Mouse (Mus musculus): ENCODE measurements around the gene Zic5.
A peak's percentile ranks its signal among the peaks of the same experiment; 100 is the strongest.
"Not testable (repeated sequence)": the region's sequence is repeated elsewhere in the genome, so short reads cannot be mapped to it uniquely, and the experiment has no call there.

Gene Zic5

DNA sequence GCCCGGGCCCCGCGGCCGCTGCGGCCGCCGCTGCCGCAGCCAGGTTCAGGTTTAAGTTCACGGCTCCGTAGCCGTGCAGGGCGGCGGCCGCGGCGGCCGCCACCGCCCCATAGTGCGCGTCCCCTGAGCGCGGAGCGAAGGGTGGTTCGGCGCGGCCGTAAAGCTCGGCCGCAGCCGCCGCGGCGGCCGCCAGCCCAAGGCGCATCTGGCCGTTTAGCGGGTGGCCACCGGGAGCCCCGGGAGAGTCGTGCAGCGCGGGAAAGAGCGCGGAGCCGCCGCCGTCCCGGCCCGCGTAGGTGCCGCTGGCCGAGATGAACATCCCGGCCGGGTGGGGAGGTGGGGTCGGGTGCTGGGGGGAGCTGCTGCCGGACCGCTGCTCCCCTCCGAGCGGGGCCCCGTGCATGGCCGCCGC is 1.1 kb downstream of the Zic5 start:
- no peak for DNase-seq (ENCODE audit: low read depth, low spot score)

DNA sequence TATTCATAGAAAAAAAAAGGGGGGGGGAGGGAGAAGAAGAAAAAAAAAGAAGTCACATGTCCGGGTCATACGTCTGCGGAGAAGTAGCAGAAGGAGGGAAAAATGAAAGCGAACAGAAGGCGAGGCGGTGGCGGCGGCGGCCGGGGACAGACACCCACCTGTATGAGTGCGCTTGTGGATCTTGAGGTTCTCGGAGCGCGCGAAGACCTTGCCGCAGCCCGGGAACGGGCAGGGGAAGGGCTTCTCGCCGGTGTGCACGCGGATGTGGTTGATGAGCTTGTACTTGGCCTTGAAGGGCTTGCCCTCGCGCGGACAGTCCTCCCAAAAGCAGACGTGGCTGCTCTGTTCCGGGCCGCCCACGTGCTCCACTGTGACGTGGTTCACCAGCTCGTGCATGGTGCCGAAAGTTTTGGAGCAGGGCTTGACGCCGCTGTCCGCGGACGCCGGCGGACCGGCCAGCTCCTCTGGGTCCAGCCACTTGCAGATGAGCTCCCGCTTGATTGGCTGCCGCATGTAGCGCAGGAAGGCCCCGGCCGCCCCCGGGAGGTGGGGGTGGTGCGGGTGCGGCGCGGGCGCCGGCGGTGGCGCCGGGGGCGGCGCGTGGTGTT is 1.6 kb downstream of the Zic5 start:
- peak; percentile 80 for DNase-seq (ENCODE audit: low read depth, low spot score)

DNA sequence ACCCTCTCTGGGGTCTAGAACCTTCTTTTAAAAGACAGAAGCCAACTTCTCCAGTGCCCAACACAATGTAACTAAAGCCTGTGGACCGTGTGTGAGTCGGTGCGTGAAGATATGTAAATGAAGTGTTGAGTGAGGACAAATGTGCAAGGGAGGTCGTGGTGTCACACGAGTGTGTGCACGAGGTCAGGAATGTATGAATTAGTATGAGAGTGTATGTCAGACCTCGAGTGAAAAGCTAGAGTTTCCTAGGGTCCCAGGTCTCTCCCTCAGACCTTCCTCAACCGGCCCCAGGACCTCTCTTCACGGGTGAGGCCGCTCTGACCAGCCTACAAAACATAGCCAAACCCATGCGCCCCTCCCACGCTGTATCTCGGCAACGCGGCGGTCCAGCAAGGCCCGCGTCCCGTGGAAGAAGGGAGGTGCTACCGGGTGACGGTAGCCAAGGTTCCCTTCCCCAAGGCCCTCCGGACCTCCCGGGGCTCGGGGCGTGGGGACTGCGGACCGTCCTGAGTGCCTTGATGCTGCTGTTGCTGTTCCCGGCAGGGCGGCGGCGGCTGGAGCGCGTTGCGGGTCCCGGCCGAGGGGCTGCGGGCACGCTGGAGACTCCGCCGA is 2.3 kb downstream of the Zic5 start:
- peak; percentile 52 for DNase-seq (ENCODE audit: low read depth, low spot score)

DNA sequence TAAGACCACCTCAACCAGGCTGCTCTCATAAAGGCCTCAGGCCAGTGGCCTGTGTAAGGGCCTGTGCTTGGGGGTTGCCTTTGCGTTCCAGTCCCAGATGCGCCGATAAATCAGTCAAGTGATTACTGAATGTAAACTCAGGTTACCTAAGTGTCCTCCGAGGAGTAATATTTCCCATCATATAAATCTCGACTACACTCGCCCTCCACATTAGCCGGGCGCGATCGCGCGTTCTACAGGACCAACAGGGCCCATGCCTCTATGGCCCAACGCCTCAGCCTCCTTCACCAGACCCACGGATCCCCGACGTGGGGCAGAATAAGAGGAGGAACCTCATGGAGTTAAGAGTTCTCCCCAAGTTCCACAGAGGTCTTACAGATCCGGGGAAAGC is 2.8 kb downstream of the Zic5 start:
- no peak for DNase-seq (ENCODE audit: low read depth, low spot score)

DNA sequence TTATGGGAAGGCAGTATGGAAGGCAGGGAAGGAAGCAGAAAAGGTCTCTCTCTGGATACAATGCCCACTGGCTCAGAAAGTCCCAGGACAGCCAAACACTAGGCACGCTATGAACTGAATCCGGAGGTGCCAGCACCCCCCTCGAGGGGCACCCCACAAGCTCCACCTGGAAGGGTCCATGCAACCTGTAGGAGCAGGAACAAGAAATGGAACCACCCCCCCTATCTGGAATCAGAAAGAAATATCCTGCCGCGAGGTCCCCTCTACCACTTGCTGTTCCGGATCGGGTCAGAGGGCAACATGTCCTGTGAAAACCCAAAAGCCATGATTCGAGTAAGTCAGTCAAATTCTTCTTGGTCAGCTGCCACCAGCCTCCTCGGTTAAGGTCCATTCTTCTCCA is 3.5 kb downstream of the Zic5 start:
- peak; percentile 14 for DNase-seq (ENCODE audit: low read depth, low spot score)

DNA sequence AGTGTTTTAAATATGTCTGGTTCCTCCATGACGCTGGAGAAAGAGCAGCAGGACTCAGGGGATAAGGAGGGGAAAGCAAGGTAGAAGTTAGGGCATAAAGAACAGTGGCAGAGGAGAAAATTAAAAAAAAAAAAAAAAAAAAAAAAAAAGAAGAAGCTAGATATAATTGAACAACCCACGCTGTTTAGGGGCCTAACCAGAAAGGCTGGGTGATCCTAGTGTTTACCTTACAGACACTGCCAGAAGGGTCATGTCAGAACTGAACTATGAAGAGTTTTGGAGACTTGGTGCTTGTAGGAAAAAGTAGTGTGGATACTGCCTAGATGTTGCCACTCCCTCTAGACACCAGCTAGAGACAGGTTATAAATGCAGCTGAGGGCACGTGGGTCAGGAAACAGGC is 4.0 kb downstream of the Zic5 start:
- no peak for DNase-seq (ENCODE audit: low read depth, low spot score)

DNA sequence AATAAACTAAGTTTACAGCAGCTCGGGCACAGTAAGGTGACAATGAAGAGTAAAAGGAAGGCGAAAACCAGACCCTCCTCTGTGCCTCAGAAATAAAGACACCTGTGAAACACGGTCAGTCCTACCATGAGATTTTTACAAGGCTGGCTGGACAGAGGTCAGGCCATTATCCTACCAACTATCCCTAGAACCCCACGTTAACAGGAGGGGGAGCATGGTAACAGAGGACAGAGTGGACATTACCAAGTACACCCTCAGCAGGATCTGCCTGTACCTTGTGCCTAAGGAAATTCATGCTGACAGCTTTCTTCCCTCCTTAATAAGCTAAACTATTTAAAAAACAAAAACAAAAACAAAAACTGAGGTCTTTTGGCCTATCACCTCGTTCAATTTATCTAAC is 5.3 kb downstream of the Zic5 start:
- peak; percentile 14 for DNase-seq (ENCODE audit: low read depth, low spot score)

DNA sequence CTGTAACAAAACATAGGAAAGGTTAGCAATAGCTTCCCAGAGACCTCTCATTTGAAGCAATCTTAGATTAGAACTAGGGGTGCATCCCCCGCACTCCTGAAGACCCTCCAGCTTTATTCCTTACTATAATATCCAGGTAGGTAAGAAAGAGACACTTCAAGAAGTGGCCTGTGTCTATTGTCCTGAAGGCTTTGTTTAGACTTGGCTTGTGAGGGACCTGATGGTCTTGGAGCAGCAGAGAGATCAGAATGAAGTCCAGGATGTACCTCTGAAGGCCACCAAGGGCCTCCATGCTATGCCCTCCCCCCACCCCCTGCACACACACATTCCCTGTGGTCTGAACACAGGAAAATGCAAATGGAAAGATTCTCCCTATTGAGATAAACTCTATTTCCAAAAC is 5.7 kb downstream of the Zic5 start:
- peak; percentile 6 for DNase-seq (ENCODE audit: low read depth, low spot score)

DNA sequence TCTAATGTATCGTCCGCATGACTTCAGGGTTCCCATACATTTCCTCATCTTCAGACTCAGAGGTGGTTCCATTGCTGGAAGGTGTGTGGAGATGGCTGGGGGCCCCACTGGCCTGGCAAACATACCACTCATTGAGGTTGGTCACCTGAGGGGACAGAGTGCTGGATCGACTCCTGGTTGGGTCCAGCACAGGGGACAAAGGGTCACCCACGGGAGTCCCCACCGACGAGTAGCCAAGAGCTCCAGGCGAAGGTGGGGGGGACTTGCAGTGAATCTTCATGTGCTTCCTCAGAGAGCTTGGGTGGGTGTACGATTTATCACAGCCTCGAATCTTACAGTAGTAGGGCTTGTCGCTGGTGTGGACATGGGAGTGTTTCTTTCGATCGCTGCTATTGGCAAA is 6.1 kb downstream of the Zic5 start:
- not testable (repeated sequence) for DNase-seq (ENCODE audit: low read depth, low spot score)

DNA sequence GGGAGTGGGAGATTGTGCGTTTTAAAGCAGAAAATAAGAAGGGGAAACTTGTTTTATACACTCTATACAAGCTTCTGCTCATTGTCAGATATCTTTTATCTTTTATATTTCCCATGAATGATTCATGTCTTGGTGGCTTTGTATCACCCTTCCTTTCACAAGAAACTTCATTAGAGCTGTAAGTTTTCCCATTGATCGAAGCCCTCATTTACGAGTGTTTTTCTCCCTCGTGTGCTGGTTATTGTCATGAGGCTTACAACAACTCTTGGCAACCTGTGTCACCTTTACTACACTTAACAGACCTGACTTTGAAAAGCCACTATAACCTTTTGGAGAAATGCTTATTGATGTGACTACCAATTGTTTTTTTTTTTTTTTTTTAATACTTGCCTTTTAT is 9.9 kb downstream of the Zic5 start:
- DNase-seq (ENCODE audit: low read depth, low spot score): no peak

DNA sequence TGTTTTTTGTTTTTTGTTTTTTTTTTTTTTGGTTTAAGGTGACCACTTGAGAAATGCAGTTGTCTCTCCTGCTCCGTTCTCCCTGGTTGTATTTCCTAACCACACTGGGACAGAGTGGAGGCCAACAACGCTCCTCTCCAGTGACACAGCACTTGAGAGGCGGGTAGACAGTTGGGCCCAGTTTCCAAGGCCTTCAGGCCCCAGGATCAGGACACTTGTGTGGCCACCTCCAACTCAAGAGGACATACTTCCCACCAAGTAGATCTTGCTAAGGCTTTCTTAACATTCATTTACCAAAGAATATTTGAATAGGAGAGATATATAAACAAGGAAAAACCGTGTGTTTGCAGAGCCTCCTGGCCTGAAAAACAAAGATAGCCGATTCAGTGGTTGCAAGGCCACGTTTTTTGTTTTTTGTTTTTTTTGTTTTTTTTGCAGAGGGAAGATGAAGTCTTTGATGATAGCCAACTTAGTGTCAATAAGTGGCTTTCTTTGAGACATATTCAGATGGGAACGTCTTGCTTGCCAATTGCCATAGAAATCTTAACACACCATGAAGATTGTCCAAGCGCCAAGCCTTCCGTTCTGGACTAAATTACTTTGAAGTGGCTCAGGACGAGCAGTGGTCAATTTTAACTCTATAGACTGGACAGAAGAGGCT is 10.4 kb downstream of the Zic5 start:
- DNase-seq (ENCODE audit: low read depth, low spot score): peak; percentile 11

DNA sequence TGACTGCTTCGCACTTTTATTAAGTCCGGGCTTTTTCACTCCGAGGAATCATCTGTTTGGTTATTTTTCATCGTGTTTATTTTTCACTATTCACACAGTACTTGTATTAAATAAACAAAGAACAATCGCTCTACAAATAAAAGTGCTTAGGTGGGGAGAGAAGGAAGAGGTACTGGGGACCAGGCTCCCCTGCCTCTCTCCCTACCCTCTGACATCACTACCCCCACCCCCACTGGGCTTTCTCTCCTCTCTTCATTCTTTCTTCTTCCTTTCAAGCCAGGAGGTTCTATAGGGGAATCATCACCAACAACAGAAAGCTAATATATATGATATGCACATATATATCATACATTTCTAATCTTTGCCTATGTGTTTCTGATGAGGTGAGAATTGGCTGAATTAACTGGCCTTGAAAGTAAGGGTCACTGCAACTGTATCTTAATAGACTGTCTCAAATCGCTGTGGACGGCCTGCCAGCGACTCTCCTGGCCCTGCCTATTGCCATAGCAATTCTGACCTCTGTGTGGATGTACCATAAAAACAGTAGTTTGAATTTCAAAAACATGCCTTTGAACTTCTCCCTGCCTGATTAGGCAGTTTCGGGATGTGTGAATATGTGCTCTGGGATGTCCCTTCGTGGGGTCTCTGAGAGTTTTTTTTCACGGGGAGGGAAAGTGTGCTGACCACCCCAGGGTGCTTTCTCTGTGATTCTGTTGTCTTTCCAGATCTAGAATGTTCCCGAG is 11.3 kb downstream of the Zic5 start:
- DNase-seq (ENCODE audit: low read depth, low spot score): no peak

DNA sequence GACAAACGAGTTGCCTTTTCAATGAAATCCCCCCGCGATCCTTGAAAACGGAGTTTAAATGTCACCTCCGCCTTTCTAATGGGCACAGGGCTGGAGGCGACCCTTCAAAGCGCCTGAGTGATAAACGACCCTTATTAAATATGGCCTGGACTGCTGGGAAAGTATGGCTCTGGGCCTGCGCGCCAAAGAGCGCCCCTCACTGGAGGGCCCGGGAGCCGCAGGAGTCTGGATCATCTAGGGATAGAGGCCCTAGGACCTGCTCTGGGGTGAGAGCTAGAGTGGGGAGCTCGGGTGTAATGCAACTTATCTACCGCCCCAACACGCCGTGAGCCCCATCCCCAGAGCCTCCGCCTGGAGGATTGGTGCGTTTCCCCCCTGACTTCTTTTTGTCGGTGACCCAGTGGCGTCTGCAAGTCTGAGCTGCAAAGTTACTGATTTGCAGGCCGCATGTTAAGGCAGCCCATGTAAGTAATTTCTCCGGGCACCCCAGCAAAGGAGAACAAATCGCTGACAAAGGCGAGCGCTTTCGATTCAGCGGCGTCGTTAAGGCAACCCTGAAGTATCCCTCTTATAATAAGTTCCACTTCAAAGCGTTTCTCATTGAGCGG is 12.0 kb downstream of the Zic5 start:
- DNase-seq (ENCODE audit: low read depth, low spot score): peak; percentile 46

DNA sequence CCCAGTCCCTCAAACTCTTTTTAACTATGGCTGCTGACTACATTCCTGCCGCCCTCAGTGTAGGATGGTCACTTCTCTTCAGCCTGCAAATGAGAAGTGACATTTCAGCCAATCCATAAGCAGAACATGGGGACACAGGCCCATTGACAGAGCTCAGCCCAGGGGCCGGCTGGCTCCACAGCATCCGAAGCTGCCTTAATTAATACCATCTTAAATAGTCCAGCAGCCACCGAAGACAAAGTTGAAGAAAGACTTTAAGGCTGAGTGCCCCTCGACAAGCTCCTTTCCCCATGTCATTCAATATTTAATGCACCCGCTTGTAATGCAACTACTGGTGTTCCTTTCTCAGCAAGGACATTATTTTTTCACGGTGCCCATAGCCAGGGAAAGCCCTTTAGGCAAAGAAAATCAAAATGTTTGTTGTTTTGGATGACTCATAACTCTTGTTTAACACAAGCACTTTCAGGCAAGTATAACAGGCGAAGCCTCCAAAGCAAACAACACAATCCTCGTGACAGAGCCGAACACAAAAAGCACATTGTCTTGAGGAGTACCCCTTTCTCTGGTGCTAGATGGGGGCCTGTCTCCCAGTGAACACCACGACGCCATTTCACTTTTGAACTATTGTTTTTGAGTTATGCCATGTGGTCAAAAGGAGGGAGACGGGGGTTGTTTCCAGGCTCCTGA is 12.6 kb downstream of the Zic5 start:
- DNase-seq (ENCODE audit: low read depth, low spot score): no peak

DNA sequence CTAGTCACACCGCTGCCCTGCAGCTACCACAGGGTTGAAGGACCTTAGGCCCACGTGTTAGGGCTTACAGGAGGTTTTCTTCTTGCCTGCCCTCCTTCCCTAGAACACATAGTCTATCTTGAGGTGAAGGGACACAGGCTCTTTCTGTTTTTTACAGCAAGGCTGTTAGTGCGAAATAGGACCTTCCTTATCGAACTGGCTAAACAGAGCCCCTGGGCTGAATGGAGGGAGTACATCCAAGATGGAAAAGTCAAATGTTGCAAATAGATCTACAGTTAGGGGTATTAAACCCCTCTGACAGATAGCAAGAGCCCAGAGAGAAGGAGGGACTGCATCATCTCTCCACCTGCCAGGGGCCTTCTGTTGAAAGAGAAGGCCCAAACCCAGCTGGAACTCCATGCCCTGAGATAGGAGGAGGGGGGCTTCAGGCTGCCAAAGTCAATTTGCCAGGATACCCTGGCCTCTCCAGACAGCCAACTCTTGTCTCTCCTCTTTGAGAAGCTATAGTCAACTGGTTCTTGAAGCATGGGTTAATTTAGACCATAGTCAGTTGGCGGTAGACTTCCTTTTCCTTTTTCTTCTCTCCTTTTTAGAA is 13.8 kb downstream of the Zic5 start:
- DNase-seq (ENCODE audit: low read depth, low spot score): no peak

DNA sequence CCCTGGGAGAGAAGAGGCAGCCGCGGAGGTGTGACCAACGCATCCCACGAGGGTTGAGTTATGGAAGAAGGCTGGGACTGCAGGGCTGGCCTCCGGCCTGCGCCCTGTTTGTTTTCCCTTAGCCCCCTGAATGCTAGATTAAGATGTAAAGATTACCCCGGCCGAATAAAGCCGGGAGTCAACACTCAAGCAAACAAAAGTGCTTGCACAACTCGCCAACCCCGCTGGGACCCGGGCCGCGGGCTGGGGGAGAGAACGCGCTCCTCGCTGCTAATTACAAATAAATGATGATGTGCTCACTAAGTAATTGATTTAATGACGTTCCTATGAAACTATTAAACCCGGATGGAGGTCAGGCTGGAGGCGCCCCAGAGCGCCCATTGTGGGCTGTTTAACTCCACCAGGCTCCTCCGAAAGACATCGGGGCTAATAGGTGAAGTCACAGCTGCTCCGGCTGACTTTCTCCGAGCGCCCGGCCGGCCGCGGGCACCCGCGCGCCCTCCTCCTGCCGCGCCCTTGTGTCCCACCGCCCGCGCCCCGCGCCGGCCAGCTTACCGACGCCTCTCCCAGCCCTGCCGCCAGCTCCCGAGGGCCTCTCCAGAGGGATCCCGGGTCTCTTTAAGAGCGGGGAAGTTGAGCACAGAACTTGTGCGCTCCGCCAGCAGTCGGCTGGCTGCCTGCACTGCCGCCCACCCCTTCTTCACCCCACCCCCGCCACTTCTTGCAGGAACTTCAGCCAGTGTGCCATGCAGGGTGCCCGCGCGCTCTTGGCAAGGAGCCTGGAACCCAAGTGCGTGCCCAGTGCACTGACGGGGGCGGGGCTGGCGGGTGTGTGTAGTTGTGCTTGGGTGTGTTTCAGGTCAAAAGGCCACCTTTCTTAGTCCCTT is 14.7 kb downstream of the Zic5 start, which contains the start of gene Gm5089:
Gene Gm5089 (minus strand): TSS at position 620 of the 887 bp plus-strand sequence.
- DNase-seq (ENCODE audit: low read depth, low spot score): no peak

DNA sequence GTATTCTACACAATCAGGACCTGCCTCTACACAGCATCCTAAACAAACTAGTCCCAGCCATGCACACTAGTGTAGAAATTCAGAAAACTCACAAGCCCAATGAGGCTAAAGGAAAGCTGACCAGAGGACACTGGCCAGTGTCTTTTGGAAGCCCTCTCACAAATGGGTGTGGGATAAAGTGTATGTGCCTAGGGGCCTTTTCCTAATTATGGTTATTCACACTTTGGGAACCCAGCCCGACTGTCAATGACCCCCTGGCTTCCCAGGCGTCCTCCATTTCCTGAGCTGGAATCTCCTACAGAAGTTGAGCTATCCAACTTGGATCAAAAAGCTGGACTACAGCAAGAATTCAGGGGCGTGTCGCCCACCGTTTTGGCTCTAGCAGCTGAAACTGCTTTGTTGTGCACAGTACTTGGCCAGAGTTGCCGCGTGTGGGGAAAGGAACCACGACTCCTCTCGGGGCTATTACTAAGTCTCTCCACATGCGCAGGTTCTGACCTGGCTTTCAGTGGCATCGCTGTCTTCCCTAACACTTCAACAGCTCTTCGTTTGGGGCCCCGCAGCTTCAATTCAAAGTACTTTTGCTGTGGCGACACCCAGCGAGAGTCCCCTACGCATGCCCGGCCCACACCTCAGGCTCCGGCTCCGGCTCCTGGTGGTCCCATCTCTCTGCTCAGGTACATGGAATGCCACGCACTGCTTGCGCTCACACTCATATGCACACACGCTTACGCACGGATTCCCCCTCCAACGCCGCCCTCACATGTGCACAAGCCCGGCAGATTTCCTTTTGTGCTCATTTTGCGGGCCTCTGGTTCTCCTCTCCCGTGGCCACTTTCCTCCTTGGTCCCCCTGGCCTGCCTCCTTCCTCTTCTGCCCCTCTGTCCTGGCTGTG is 15.6 kb downstream of the Zic5 start:
- no peak for DNase-seq (ENCODE audit: low read depth, low spot score)

DNA sequence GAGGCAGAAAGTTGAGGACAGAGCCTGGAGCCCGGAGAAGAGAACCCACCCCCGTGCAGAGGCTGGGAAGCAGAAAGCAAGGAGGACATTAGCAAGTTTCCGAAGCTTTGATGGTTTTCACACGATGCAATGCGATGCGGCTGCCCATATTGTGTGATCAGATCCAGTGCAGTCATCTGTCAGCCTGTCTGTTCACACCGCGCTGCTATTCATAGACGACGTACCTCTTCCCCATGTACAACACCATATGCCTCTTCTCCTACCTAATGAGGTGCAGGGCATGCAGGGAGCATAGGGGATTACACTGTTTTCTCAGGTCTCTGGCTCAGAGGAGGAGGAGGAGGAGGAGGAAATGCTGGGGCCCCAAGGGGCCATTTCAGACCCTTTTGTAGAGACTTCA is 28.6 kb downstream of the Zic5 start:
- peak; percentile 20 for DNase-seq (ENCODE audit: low read depth, low spot score)

DNA sequence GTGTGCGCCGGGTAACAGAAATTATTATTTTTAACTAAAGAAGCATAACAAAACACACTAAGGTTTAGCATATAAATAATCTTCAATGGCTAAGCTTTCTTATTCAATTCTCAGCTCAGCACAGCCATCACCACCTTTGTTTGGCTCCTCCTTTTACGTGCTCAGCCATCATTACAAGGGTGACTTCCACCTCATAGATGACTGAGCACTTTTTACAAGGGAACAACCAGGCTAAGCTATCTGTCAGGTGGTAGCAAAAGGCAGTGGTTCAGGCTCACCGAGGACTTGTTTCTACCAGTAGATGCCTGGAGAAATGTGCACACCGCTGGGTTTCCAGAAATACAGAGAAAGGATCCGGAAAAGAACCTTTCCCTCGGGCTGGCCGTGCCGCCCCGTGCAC is 31.4 kb downstream of the Zic5 start:
- DNase-seq (ENCODE audit: low read depth, low spot score): no peak

Data from brain, adult 2 months (tissue).